Mouse (Mus musculus): ENCODE results near the gene Tubb5. TPM values are rescaled to one million over a fixed set of nuclear protein-coding genes. Genes with fewer than 3 reads are reported as not detected.

Tubb5 gene
- total RNA-seq (2023), result 454 TPM

GRCm38 (mm10) chr17:35838122-35838544, at the start of gene Tubb5:
TSS of gene Tubb5 (minus strand) at chr17:35838306.

GRCm38 (mm10) chr17:35879245-35880057, 41.3 kb upstream of the Tubb5 start, which contains the start of gene Dhx16:
TSS of gene Dhx16 (plus strand) at chr17:35879819.

GRCm38 (mm10) chr17:35865481-35866280, 27.6 kb upstream of the Tubb5 start, which contains the start of gene Ppp1r18:
TSS of gene Ppp1r18 (plus strand) at chr17:35865593.

GRCm38 (mm10) chr17:35861198-35861857, 23.2 kb upstream of the Tubb5 start, which contains the start of gene Nrm:
TSS of gene Nrm (plus strand) at chr17:35861318.

GRCm38 (mm10) chr17:35841076-35841950, 3.2 kb upstream of the Tubb5 start, which contains the start of gene Mdc1:
TSS of gene Mdc1 (plus strand) at chr17:35841515.

GRCm38 (mm10) chr17:35822964-35823937, 14.9 kb downstream of the Tubb5 start, which contains the start of gene Flot1:
TSS of gene Flot1 (plus strand) at chr17:35823230.

GRCm38 (mm10) chr17:35821439-35822430, 16.4 kb downstream of the Tubb5 start, which contains the start of gene Ier3:
TSS of gene Ier3 (plus strand) at chr17:35821684.

Other genes starting within 250 kb of the Tubb5 start
- gene Sfta2, start 236.8 kb downstream of the Tubb5 start, total RNA-seq (2023), result not detected
- not detected for gene Gm9573, start 211.7 kb downstream of the Tubb5 start, total RNA-seq (2023)
- not detected for gene Mucl3, start 194.6 kb downstream of the Tubb5 start, total RNA-seq (2023)
- gene Vars2, start 170.7 kb downstream of the Tubb5 start, total RNA-seq (2023), result 33.4 TPM
- 10.5 TPM for gene Gtf2h4, start 164.6 kb downstream of the Tubb5 start, total RNA-seq (2023)
- 11.4 TPM for gene Ddr1, start 133.7 kb downstream of the Tubb5 start, total RNA-seq (2023)
- gene Ier3, start 16.6 kb downstream of the Tubb5 start, total RNA-seq (2023), result 2.2 TPM
- gene Flot1, start 15.1 kb downstream of the Tubb5 start, total RNA-seq (2023), result 30.4 TPM
- gene Mdc1, start 3.2 kb upstream of the Tubb5 start, total RNA-seq (2023), result 59.9 TPM
- 20.2 TPM for gene Nrm, start 23.0 kb upstream of the Tubb5 start, total RNA-seq (2023)
- gene Ppp1r18, start 27.3 kb upstream of the Tubb5 start, total RNA-seq (2023), result 210 TPM
- 91.4 TPM for gene Dhx16, start 41.5 kb upstream of the Tubb5 start, total RNA-seq (2023)
- 24.5 TPM for gene 2310061I04Rik, start 59.1 kb upstream of the Tubb5 start, total RNA-seq (2023)
- gene Atat1, start 71.8 kb upstream of the Tubb5 start, total RNA-seq (2023), result 8.4 TPM
- 69.2 TPM for gene Mrps18b, start 78.1 kb upstream of the Tubb5 start, total RNA-seq (2023)
- 129 TPM for gene Ppp1r10, start 78.1 kb upstream of the Tubb5 start, total RNA-seq (2023)
- 136 TPM for gene Abcf1, start 131.5 kb upstream of the Tubb5 start, total RNA-seq (2023)
- gene Gnl1, start 141.5 kb upstream of the Tubb5 start, total RNA-seq (2023), result 64.9 TPM
- gene Prr3, start 141.9 kb upstream of the Tubb5 start, total RNA-seq (2023), result 61.8 TPM
- gene H2-T24, start 182.3 kb upstream of the Tubb5 start, total RNA-seq (2023), result 23.7 TPM
- 257 TPM for gene H2-T23, start 194.5 kb upstream of the Tubb5 start, total RNA-seq (2023)
- gene H2-T22, start 204.4 kb upstream of the Tubb5 start, total RNA-seq (2023), result 190 TPM
- 1.1 TPM for gene Gm6034, start 204.7 kb upstream of the Tubb5 start, total RNA-seq (2023)
- 70.7 TPM for gene Gm11127, start 220.1 kb upstream of the Tubb5 start, total RNA-seq (2023)

Measured in CD4-positive naive resting alpha-beta T cell, adult 76 days (primary cell).